Mouse (Mus musculus) ES-E14 (cell line): ENCODE measurements around the gene Col13a1.

Experiments
- HCFC1 ChIP-seq: IDR thresholded peaks from 2 replicates; pipeline ENCODE4 v1.6.1; 2012; ENCODE audit warnings: low read length, inconsistent platforms, borderline replicate concordance; ENCODE audit not compliant: insufficient read depth
- MAFK ChIP-seq: IDR thresholded peaks from 2 replicates; pipeline ENCODE4 v1.6.1; 2014; ENCODE audit warnings: mild to moderate bottlenecking, low read depth, low read length, inconsistent platforms; ENCODE audit not compliant: insufficient read depth
- ZC3H11A ChIP-seq: IDR thresholded peaks from 2 replicates; pipeline ENCODE4 v1.6.1; 2012; ENCODE audit warnings: low read depth, mild to moderate bottlenecking, inconsistent platforms, low read length, borderline replicate concordance
- ZNF384 ChIP-seq: IDR thresholded peaks from 2 replicates; pipeline ENCODE4 v1.6.1; 2012; ENCODE audit warnings: low read depth, low read length, inconsistent platforms

- peak; percentile 45; the same call in 1 of the 2 replicates for TF ChIP-seq HCFC1
- peak; percentile 47 for TF ChIP-seq MAFK
- no peak for TF ChIP-seq ZC3H11A
- peak; percentile 87 for TF ChIP-seq ZNF384
Measured at GRCm38 (mm10) chr10:61928725-61929651, 49.9 kb downstream of the Col13a1 start.
